Mouse (Mus musculus): Measurements from ENCODE around the gene Itpr3. TPM values are rescaled to one million over a fixed set of nuclear protein-coding genes. Genes with fewer than 3 reads are reported as not detected.

Itpr3 gene
- polyA plus RNA-seq, 1 experiment from 2014 or later, result 0.73 TPM

GRCm38 (mm10) chr17:27134187-27134586 lies 77.1 kb downstream of the Itpr3 start:
- no peaks in the 10 kb centered on the region for H3K36me3 ChIP-seq (ENCODE audit: control insufficient read depth, insufficient read depth)
- WGBS, result 20% methylated on average over 9 of the region's 9 CpGs
- no peaks in the 10 kb centered on the region for H3K9me3 ChIP-seq (ENCODE audit: control insufficient read depth, low read length)
- H3K27me3 ChIP-seq (replicated peaks; ENCODE audit: control insufficient read depth, insufficient read depth, low read length), result no peaks in the 10 kb centered on the region
- H3K9ac ChIP-seq (replicated peaks; ENCODE audit: low read depth, low read length), result peak overlapping the region; percentile 76
- peak overlapping the region; percentile 76 for H3K4me3 ChIP-seq (replicated peaks; ENCODE audit: low read length)
- H3K4me2 ChIP-seq (ENCODE audit: low read length), result peak overlapping the region; percentile 61
- H3K27ac ChIP-seq (ENCODE audit: low read length), result peak overlapping the region; percentile 82
- ATAC-seq, result no peak
- H3K4me1 ChIP-seq (replicated peaks; ENCODE audit: control insufficient read depth, insufficient read depth, low read length), result peaks cover 34% of the 10 kb centered on the region

GRCm38 (mm10) chr17:27134715-27135114 lies 77.6 kb downstream of the Itpr3 start:
- Histone ChIP-seq H3K27me3 (replicated peaks; ENCODE audit: control insufficient read depth, insufficient read depth, low read length) (no peaks in the 10 kb centered on the region), H3K4me3 (replicated peaks; ENCODE audit: low read length) (no peak overlapping the region), H3K27ac (ENCODE audit: low read length) (no peak overlapping the region), H3K9ac (replicated peaks; ENCODE audit: low read depth, low read length) (no peak overlapping the region), H3K9me3 (ENCODE audit: control insufficient read depth, low read length) (no peaks in the 10 kb centered on the region), H3K4me1 (replicated peaks; ENCODE audit: control insufficient read depth, insufficient read depth, low read length) (peaks cover 34% of the 10 kb centered on the region), H3K4me2 (ENCODE audit: low read length) (no peak overlapping the region), H3K36me3 (ENCODE audit: control insufficient read depth, insufficient read depth) (no peaks in the 10 kb centered on the region)
- no peak for ATAC-seq
- WGBS, result 9% methylated on average over 3 of the region's 3 CpGs

GRCm38 (mm10) chr17:27138396-27138795 lies 81.3 kb downstream of the Itpr3 start:
- no peaks in the 10 kb centered on the region for H3K36me3 ChIP-seq (ENCODE audit: control insufficient read depth, insufficient read depth)
- H3K27ac ChIP-seq (ENCODE audit: low read length), result no peak overlapping the region
- H3K9me3 ChIP-seq (ENCODE audit: control insufficient read depth, low read length), result no peaks in the 10 kb centered on the region
- ATAC-seq, result no peak
- H3K9ac ChIP-seq (replicated peaks; ENCODE audit: low read depth, low read length), result no peak overlapping the region
- H3K4me2 ChIP-seq (ENCODE audit: low read length), result no peak overlapping the region
- 14% methylated on average over 9 of the region's 9 CpGs for WGBS
- peaks cover 23% of the 10 kb centered on the region for H3K4me1 ChIP-seq (replicated peaks; ENCODE audit: control insufficient read depth, insufficient read depth, low read length)
- H3K4me3 ChIP-seq (replicated peaks; ENCODE audit: low read length), result no peak overlapping the region
- no peaks in the 10 kb centered on the region for H3K27me3 ChIP-seq (replicated peaks; ENCODE audit: control insufficient read depth, insufficient read depth, low read length)

GRCm38 (mm10) chr17:27139304-27139703 lies 82.2 kb downstream of the Itpr3 start:
- no peak for ATAC-seq
- Histone ChIP-seq H3K9me3 (ENCODE audit: control insufficient read depth, low read length) (no peaks in the 10 kb centered on the region), H3K27ac (ENCODE audit: low read length) (no peak overlapping the region), H3K36me3 (ENCODE audit: control insufficient read depth, insufficient read depth) (no peaks in the 10 kb centered on the region), H3K9ac (replicated peaks; ENCODE audit: low read depth, low read length) (no peak overlapping the region), H3K4me2 (ENCODE audit: low read length) (no peak overlapping the region), H3K4me3 (replicated peaks; ENCODE audit: low read length) (no peak overlapping the region), H3K4me1 (replicated peaks; ENCODE audit: control insufficient read depth, insufficient read depth, low read length) (peaks cover 21% of the 10 kb centered on the region), H3K27me3 (replicated peaks; ENCODE audit: control insufficient read depth, insufficient read depth, low read length) (no peaks in the 10 kb centered on the region)
- 23% methylated on average over 7 of the region's 7 CpGs for WGBS

GRCm38 (mm10) chr17:27140262-27140661 lies 83.2 kb downstream of the Itpr3 start:
- H3K4me3 ChIP-seq (replicated peaks; ENCODE audit: low read length), result no peak overlapping the region
- ATAC-seq, result no peak
- H3K27me3 ChIP-seq (replicated peaks; ENCODE audit: control insufficient read depth, insufficient read depth, low read length), result no peaks in the 10 kb centered on the region
- no peak overlapping the region for H3K27ac ChIP-seq (ENCODE audit: low read length)
- H3K9me3 ChIP-seq (ENCODE audit: control insufficient read depth, low read length), result no peaks in the 10 kb centered on the region
- 34% methylated on average over 9 of the region's 9 CpGs for WGBS
- H3K9ac ChIP-seq (replicated peaks; ENCODE audit: low read depth, low read length), result no peak overlapping the region
- H3K36me3 ChIP-seq (ENCODE audit: control insufficient read depth, insufficient read depth), result no peaks in the 10 kb centered on the region
- H3K4me1 ChIP-seq (replicated peaks; ENCODE audit: control insufficient read depth, insufficient read depth, low read length), result peaks cover 20% of the 10 kb centered on the region
- H3K4me2 ChIP-seq (ENCODE audit: low read length), result no peak overlapping the region

GRCm38 (mm10) chr17:27141971-27142450 lies 84.9 kb downstream of the Itpr3 start:
- Histone ChIP-seq H3K9me3 (ENCODE audit: control insufficient read depth, low read length) (no peaks in the 10 kb centered on the region), H3K4me3 (replicated peaks; ENCODE audit: low read length) (no peak overlapping the region), H3K27ac (ENCODE audit: low read length) (no peak overlapping the region), H3K4me2 (ENCODE audit: low read length) (no peak overlapping the region), H3K9ac (replicated peaks; ENCODE audit: low read depth, low read length) (no peak overlapping the region), H3K36me3 (ENCODE audit: control insufficient read depth, insufficient read depth) (no peaks in the 10 kb centered on the region), H3K27me3 (replicated peaks; ENCODE audit: control insufficient read depth, insufficient read depth, low read length) (no peaks in the 10 kb centered on the region), H3K4me1 (replicated peaks; ENCODE audit: control insufficient read depth, insufficient read depth, low read length) (peaks cover 32% of the 10 kb centered on the region)
- ATAC-seq, result no peak
- 43% methylated on average over 10 of the region's 10 CpGs for WGBS

- no peaks in the 10 kb centered on the region for H3K36me3 ChIP-seq (ENCODE audit: control insufficient read depth, insufficient read depth)
- no peaks in the 10 kb centered on the region for H3K9me3 ChIP-seq (ENCODE audit: control insufficient read depth, low read length)
- H3K4me3 ChIP-seq (replicated peaks; ENCODE audit: low read length), result no peak overlapping the region
- no peak overlapping the region for H3K4me2 ChIP-seq (ENCODE audit: low read length)
- H3K9ac ChIP-seq (replicated peaks; ENCODE audit: low read depth, low read length), result no peak overlapping the region
- no peak overlapping the region for H3K27ac ChIP-seq (ENCODE audit: low read length)
- WGBS, result 67% methylated on average over 4 of the region's 4 CpGs
- no peak for ATAC-seq
- peaks cover 22% of the 10 kb centered on the region for H3K4me1 ChIP-seq (replicated peaks; ENCODE audit: control insufficient read depth, insufficient read depth, low read length)
- no peaks in the 10 kb centered on the region for H3K27me3 ChIP-seq (replicated peaks; ENCODE audit: control insufficient read depth, insufficient read depth, low read length)
Observed at GRCm38 (mm10) chr17:27144152-27144551, 87.0 kb downstream of the Itpr3 start.

GRCm38 (mm10) chr17:27146323-27146923 lies 89.3 kb downstream of the Itpr3 start:
- 18% methylated on average over 8 of the region's 8 CpGs for whole genome bisulfite sequencing
- Histone ChIP-seq H3K36me3 (ENCODE audit: control insufficient read depth, insufficient read depth) (no peaks in the 10 kb centered on the region), H3K9me3 (ENCODE audit: control insufficient read depth, low read length) (no peaks in the 10 kb centered on the region), H3K27ac (ENCODE audit: low read length) (no peak overlapping the region), H3K27me3 (replicated peaks; ENCODE audit: control insufficient read depth, insufficient read depth, low read length) (no peaks in the 10 kb centered on the region), H3K4me3 (replicated peaks; ENCODE audit: low read length) (no peak overlapping the region), H3K4me1 (replicated peaks; ENCODE audit: control insufficient read depth, insufficient read depth, low read length) (peaks cover 14% of the 10 kb centered on the region), H3K4me2 (ENCODE audit: low read length) (no peak overlapping the region), H3K9ac (replicated peaks; ENCODE audit: low read depth, low read length) (no peak overlapping the region)
- ATAC-seq, result no peak

- H3K4me3 ChIP-seq (replicated peaks; ENCODE audit: low read length), result no peak overlapping the region
- H3K27me3 ChIP-seq (replicated peaks; ENCODE audit: control insufficient read depth, insufficient read depth, low read length), result no peaks in the 10 kb centered on the region
- no peaks in the 10 kb centered on the region for H3K9me3 ChIP-seq (ENCODE audit: control insufficient read depth, low read length)
- 49% methylated on average over 7 of the region's 7 CpGs for WGBS
- H3K36me3 ChIP-seq (ENCODE audit: control insufficient read depth, insufficient read depth), result no peaks in the 10 kb centered on the region
- no peak for ATAC-seq
- no peak overlapping the region for H3K9ac ChIP-seq (replicated peaks; ENCODE audit: low read depth, low read length)
- no peak overlapping the region for H3K27ac ChIP-seq (ENCODE audit: low read length)
- peaks cover 14% of the 10 kb centered on the region for H3K4me1 ChIP-seq (replicated peaks; ENCODE audit: control insufficient read depth, insufficient read depth, low read length)
- H3K4me2 ChIP-seq (ENCODE audit: low read length), result no peak overlapping the region
Observed at GRCm38 (mm10) chr17:27150871-27151270, 93.8 kb downstream of the Itpr3 start.

- 75% methylated on average over 8 of the region's 8 CpGs for WGBS
- Histone ChIP-seq H3K27me3 (replicated peaks; ENCODE audit: control insufficient read depth, insufficient read depth, low read length) (no peaks in the 10 kb centered on the region), H3K9ac (replicated peaks; ENCODE audit: low read depth, low read length) (no peak overlapping the region), H3K4me1 (replicated peaks; ENCODE audit: control insufficient read depth, insufficient read depth, low read length) (peaks cover 9% of the 10 kb centered on the region), H3K27ac (ENCODE audit: low read length) (no peak overlapping the region), H3K4me3 (replicated peaks; ENCODE audit: low read length) (no peak overlapping the region), H3K9me3 (ENCODE audit: control insufficient read depth, low read length) (no peaks in the 10 kb centered on the region), H3K36me3 (ENCODE audit: control insufficient read depth, insufficient read depth) (no peaks in the 10 kb centered on the region), H3K4me2 (ENCODE audit: low read length) (no peak overlapping the region)
- no peak for ATAC-seq
Observed at GRCm38 (mm10) chr17:27151411-27151810, 94.3 kb downstream of the Itpr3 start.

Data from forebrain, embryonic 16.5 days (tissue).